ENCODE assay signal across 9 mouse cellular contexts in the genomic region with DNA sequence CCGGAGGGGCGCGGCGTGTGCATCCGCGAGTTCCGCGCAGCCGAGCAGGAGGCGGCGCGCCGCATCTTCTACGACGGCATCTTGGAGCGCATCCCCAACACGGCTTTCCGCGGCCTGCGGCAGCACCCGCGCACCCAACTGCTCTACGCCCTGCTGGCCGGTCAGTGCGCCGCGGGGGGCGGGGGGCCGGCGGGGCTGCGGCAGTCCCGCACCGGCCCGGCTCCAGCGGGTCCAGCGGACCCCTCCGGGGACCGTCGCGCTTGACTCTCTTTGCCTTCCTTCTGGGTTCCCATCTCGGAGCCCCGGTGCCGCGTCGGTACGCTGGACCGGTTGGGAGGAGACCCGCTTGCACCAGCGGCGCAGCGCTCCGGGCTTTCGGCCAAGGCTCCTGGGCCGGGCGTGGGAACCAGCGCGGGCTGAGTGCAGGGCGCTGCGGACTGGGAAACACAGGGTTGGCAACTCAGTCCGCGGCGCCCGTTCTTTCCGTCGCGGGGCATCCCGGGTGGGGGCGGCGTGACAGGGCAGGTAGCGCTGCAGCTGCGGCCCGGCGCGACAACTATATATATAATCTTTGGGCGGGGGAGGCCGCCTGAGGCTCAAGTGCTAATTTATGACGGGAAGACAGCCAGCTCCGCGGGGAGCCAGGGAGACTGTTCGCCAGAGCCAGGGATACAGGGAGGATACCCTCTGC. TPM values are rescaled to one million over a fixed set of nuclear protein-coding genes. Genes with fewer than 3 reads are reported as not detected.
DNase-seq lines count a peak whose midpoint lies in the region; ATAC-seq and TF ChIP-seq lines count a peak whose summit lies in the region.
"Had no signal": no experiment of that assay in that cellular context is flagged by ENCODE, and none has a peak within 500 bp of the region (broad histone marks: within the 10 kb centered on the region; RNA-seq: fewer than 3 reads in every experiment).

No protein-coding gene starts in this region.

- peaks cover 41% of the 10 kb centered on the region for H3K4me1 ChIP-seq in midbrain, embryonic 13.5 days (replicated peaks)
- peaks cover 25% of the 10 kb centered on the region for H3K4me1 ChIP-seq in testis, adult 2 months (ENCODE audit: control insufficient read depth, insufficient read depth, low read length)

- peak overlapping the region; percentile 85 for H3K4me2 ChIP-seq in midbrain, embryonic 13.5 days (replicated peaks)

- peak; percentile 14 for ATAC-seq in midbrain, embryonic 13.5 days

- no peak for TF ChIP-seq CTCF in testis, adult 2 months (IDR thresholded peaks at IDR 0.05; ENCODE audit: control insufficient read depth, insufficient read depth, insufficient replicate concordance, low read depth, low read length)

- H3K27ac ChIP-seq in midbrain, embryonic 13.5 days = peak overlapping the region; percentile 99
- H3K27ac ChIP-seq in testis, adult 2 months (ENCODE audit: control insufficient read depth, insufficient read depth, low read depth, low read length) = no peak overlapping the region

- peak; percentile 54 for DNase-seq in gastrocnemius, postnatal 10 days
- DNase-seq in gastrocnemius, postnatal 36 days = no peak
- DNase-seq in cerebellum, postnatal 14 days = peak; percentile 80 to 83
- DNase-seq in gastrocnemius, postnatal 25 days = peak; percentile 12
- DNase-seq in kidney, adult 11 months = peak; percentile 16
- peak; percentile 77 for DNase-seq in left cerebral cortex, postnatal 4 days

- under 1% methylated on average over 79 of the region's 80 CpGs for WGBS in midbrain, embryonic 13.5 days

- TF ChIP-seq POLR2A in testis, adult 2 months (IDR thresholded peaks at IDR 0.05; ENCODE audit: control insufficient read depth, low read depth, low read length) = no peak

- 0 out of 2 replicates have a peak, but pooled peaks cover 6% of the 10 kb centered on the region for H3K27me3 ChIP-seq in midbrain, embryonic 13.5 days
- no peaks in the 10 kb centered on the region for H3K27me3 ChIP-seq in testis, adult 2 months (ENCODE audit: control insufficient read depth, insufficient read depth, low read length)

- no peaks in the 10 kb centered on the region for H3K9me3 ChIP-seq in midbrain, embryonic 13.5 days

- intact Hi-C loops in gastrocnemius, postnatal 36 days (cut with DNase I) = no loop called here
- intact Hi-C loops in left cerebral cortex, postnatal 4 days (cut with DNase I) = loop anchor here (10.0 kb wide), 1 partner anchor 168 kb away; the partner anchor contains the start of genes Haus3 and Poln

- H3K9ac ChIP-seq in midbrain, embryonic 13.5 days (replicated peaks) = peak overlapping the region; percentile 90

- H3K4me3 ChIP-seq in midbrain, embryonic 13.5 days (replicated peaks) = peak overlapping the region; percentile 90
- H3K4me3 ChIP-seq in testis, adult 2 months (ENCODE audit: control insufficient read depth, low read depth, low read length) = peak overlapping the region; percentile 83; the same call in 1 of the 2 replicates

- peaks cover 26% of the 10 kb centered on the region for H3K36me3 ChIP-seq in midbrain, embryonic 13.5 days
- H3K36me3 ChIP-seq in testis, adult 2 months (ENCODE audit: control insufficient read depth, insufficient read depth, low read length) = no peaks in the 10 kb centered on the region

RNA-seq across cellular contexts. Expression of gene Nat8l, which starts 1.4 kb away (rescaled TPM):
- 1 to 10 TPM in 1 of 2 experiments, under 1 TPM in 1; 0.35 to 1.3 TPM for total RNA-seq in gastrocnemius, postnatal 10 days (2021)
- total RNA-seq in gastrocnemius, postnatal 36 days (2021) = under 1 TPM; 0.05 to 0.20 TPM
- total RNA-seq in gastrocnemius, postnatal 25 days (2021) = under 1 TPM; 0.08 to 0.59 TPM
- 10 to 100 TPM; 40.4 to 41.3 TPM for total RNA-seq in left cerebral cortex, postnatal 4 days (2021)
- polyA plus RNA-seq in midbrain, embryonic 13.5 days (2015; fragmentation: Nextera tagmentation; extraction: Ambion mirVana) = 3.0 and 3.8 TPM in 2 replicates
- 0.40 and 0.41 TPM in 2 replicates for polyA plus RNA-seq in testis, adult 2 months (2012; rRNA removed)
- polyA plus RNA-seq: C2C12 had no signal

RNA-seq across cellular contexts. Expression of gene Gm1673, which starts 14.0 kb away (rescaled TPM):
- total RNA-seq in gastrocnemius, postnatal 10 days (2021) = 1 to 10 TPM; 2.5 to 3.2 TPM
- not detected for total RNA-seq in gastrocnemius, postnatal 36 days (2021)
- total RNA-seq in gastrocnemius, postnatal 25 days (2021) = not detected
- total RNA-seq in left cerebral cortex, postnatal 4 days (2021) = 100 to 1,000 TPM; 238 to 239 TPM
- 563 and 613 TPM in 2 replicates for polyA plus RNA-seq in midbrain, embryonic 13.5 days (2015; fragmentation: Nextera tagmentation; extraction: Ambion mirVana)
- polyA plus RNA-seq in testis, adult 2 months (2012; rRNA removed) = 154 and 207 TPM in 2 replicates

Comparison
In these comparisons a context has a peak if more than half of its experiments do, and no peak if none do; other contexts are left out.
1. DNase-seq: peak in gastrocnemius, postnatal 10 days (single experiment), cerebellum, postnatal 14 days (2 of 2), gastrocnemius, postnatal 25 days (single experiment), kidney, adult 11 months (single experiment) and left cerebral cortex, postnatal 4 days (single experiment); none in gastrocnemius, postnatal 36 days (0 of 2).
2. RNA of gene Nat8l, which starts 1.4 kb away (total RNA-seq): 40.4 to 41.3 TPM in left cerebral cortex, postnatal 4 days; 0.35 to 1.3 TPM in gastrocnemius, postnatal 10 days, 0.08 to 0.59 TPM in gastrocnemius, postnatal 25 days and 0.05 to 0.20 TPM in gastrocnemius, postnatal 36 days; every median in the first group is over 10 times any median in the second.
3. RNA of gene Gm1673, which starts 14.0 kb away (total RNA-seq): 238 to 239 TPM in left cerebral cortex, postnatal 4 days; 2.5 to 3.2 TPM in gastrocnemius, postnatal 10 days, not detected in gastrocnemius, postnatal 25 days and not detected in gastrocnemius, postnatal 36 days; every median in the first group is over 10 times any median in the second.